Mouse (Mus musculus) T-helper 17 cell (primary cell): ENCODE measurements around the gene Psg21.
"Not testable (repeated sequence)": the region's sequence is repeated elsewhere in the genome, so short reads cannot be mapped to it uniquely, and the experiment has no call there.

ENCODE experiments used
- in situ Hi-C, 2 experiments: fragments of 300-600 bp; cut with MboI, MseI; formaldehyde crosslinking; loops; 1 replicate in 1 of 2; 2 replicates in 1 of 2; pipeline ENCODE4 v1.15.1; 2025; ENCODE audit warnings: high pct_unique_total_duplicates in 2 of 2

Gene Psg21

GRCm38 (mm10) chr7:18656625-18657024 is at the start of gene Psg21:
Gene Psg21, minus strand, starts transcription at chr7:18656725.
- in situ Hi-C loops: not testable (repeated sequence)

GRCm38 (mm10) chr7:18686085-18686484 is 29.6 kb upstream of the Psg21 start, which contains the start of gene Psg20:
Gene Psg20, minus strand, starts transcription at chr7:18686185.
- in situ Hi-C loops: loop anchor here in 1 of 2 experiments (10.0 kb wide), 1 partner anchor 711 kb away; the partner anchor contains the start of gene Ceacam11

- in situ Hi-C loops: loop anchor here in 1 of 2 experiments (10.0 kb wide), 1 partner anchor 711 kb away; the partner anchor contains the start of gene Ceacam11
Observed at GRCm38 (mm10) chr7:18685586-18685985, 29.1 kb upstream of the Psg21 start.

GRCm38 (mm10) chr7:18679772-18680171 is 23.2 kb upstream of the Psg21 start:
- in situ Hi-C loops: loop anchor here in 1 of 2 experiments (10.0 kb wide), 1 partner anchor 705 kb away; the partner anchor contains the start of gene Ceacam11

GRCm38 (mm10) chr7:18626921-18627320 is 29.6 kb downstream of the Psg21 start:
- in situ Hi-C loops: not testable (repeated sequence)

- in situ Hi-C loops: not testable (repeated sequence)
Observed at GRCm38 (mm10) chr7:18616401-18616800, 40.1 kb downstream of the Psg21 start, which contains the start of gene Psg23. Gene Psg23, minus strand, starts transcription at chr7:18616501.
